Mouse (Mus musculus) granulocyte monocyte progenitor cell, adult 5-6 weeks (primary cell): ENCODE data around the gene Anxa10. TPM values are rescaled to one million over a fixed set of nuclear protein-coding genes. Genes with fewer than 3 reads are reported as not detected.

Experiments
- ATAC-seq: replicated peaks from 2 replicates; pipeline ENCODE4 v1.8.0; 2016; ENCODE audit warnings: mild to moderate bottlenecking, moderate TSS enrichment, inconsistent platforms; ENCODE audit not compliant: poor library complexity, severe bottlenecking
- total RNA-seq, 2 experiments: library from RNA; stranded (forward) in 1 of 2; stranded (reverse) in 1 of 2; fragments of 200-712, 200-1000 nt in 1 of 2; fragments of >200 nt in 1 of 2; fragmentation: Nextera tagmentation in 1 of 2; gene quantifications; 2 replicates each; pipeline ENCODE4 v1.2.3; 2014 to 2017

Anxa10 gene
- total RNA-seq (2014; fragmentation: Nextera tagmentation) (not detected in 2 replicates), total RNA-seq (2017) (not detected in 2 replicates)

DNA sequence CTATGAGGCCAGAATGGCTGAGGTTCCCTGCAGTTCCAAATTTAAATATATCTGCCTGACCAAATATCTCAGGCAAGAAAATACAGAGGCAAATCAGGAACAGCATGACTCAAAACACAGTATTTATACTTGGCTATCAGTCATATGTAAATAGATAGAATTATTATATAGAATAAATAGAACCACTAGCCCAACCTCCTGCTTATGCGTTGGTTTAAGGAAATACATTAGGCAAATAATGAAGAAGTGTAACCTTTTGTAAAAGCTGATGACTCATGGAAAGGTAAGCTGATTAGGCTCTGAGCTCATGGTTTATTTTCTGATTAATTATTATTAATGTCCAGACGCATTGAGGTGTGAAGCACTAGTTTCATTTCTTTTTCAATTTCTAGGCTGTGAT, at the start of gene Anxa10:
Anxa10 (minus strand) TSS at position 53 of the 400 bp plus-strand sequence.
- no peak for ATAC-seq

DNA sequence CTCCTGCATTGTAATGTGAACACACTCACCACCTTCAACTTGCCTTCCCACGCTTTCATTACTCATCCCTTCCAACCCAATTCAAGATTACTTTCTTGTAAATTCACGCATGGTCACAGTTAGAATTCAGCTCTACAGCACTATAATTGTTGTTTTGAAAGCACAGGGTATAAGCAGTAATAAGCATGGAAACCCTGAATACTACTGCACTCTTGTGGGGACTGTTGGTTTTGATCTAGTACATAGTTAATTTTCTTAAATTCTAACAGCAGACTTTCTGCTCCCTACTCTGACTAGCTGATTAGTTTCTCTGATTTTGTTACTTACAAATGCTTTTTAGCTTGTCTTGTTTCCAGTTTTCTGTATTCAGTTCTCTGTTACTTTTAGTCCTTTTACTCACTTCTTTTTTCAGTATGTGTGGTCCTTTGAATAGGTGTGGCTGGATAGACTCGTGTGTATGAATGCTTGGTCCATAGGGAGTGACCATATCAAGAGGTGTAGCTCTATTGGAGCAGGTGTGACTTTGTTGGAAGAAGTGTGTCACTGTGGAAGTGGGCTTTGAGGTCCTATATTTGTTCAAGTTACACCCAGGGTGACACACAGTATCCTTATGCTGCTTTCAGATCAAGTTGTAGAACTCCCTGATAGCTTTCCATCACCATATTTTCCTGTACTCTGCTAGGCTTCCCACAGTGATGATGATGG, 9.9 kb upstream of the Anxa10 start:
- ATAC-seq, result no peak

DNA sequence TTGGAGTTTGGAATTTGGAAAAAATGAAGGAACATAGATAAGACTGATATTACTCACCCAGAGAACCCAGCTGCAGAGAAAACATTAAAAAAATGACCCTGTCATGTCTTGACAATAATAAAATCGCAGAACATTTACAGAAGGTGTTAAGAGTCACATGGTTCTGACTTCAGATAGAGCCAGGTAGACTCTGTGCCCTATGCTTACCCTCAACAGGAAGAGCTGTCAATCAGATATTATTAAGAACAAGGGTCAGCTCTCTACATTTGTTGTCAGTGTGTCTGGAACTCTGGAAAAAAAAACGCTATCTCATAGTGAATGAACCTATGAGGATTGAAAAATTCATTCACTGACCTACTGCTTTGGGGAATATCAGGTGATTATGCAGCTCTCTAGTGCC, 25.7 kb downstream of the Anxa10 start:
- ATAC-seq, result no peak

DNA sequence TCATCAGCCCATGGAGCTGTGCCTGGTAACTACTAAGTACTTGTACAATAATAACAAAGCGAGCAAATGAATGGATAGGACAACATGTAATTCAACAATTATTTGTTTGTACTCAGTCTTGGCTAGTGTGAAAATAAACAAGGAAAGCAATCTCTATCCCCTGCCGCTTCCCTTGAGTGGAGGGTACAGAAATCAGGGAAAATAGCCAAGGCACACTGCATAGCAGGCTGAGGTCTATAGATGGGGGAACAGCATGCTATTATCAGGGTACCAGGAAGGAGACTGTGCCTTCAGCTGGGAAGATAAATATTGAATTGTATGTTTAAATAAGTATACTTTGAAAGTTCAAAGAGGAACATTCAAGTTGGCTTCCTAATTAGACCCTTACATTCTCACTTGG, 41.1 kb downstream of the Anxa10 start:
- ATAC-seq, result no peak

DNA sequence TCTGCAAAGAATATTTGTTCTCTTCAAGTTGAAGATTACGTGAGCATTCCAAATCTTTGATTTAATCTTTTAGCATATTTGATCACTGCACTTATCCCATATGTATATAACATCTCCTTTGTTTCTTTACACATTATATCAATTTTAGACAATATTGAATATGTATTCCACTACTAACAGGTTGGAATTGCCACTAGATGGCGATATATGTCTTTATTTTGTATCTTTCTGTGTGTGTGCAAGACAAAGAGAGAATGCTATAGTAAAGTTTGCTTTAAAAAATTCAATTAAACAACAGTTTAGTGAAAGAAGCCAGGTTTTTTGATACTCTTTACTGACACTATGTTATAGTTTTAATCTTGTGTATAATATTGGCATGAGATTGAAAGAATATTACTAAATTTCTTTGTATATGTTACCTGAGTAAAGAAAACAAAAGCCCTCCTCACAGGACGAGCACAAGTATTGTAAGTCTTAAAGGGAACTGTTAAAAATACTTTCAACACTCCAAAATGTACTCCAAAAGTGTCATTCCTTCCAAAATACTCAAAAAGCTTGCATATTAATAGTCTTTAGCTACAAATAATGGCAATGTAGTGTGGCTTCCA, 42.7 kb downstream of the Anxa10 start:
- no peak for ATAC-seq

DNA sequence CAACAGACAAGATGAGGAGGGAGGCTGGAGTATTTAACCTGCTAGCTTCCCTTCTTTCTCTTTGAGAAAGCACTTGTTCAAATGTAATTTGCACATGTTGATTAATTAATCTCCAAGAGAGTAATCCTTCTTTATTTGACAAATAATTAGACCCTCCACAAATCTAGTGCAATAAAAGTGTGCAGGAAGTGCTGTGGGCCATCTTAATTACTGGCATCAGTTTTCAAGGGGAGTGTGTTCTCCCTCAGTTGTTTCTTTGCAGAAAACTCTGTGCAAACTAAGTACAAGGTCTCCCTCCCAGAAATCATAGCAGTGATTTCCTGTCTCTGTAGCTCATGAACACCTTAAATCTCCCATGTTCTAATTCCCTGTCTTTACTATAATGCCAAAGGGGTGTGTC, 54.6 kb downstream of the Anxa10 start:
- ATAC-seq, result no peak

DNA sequence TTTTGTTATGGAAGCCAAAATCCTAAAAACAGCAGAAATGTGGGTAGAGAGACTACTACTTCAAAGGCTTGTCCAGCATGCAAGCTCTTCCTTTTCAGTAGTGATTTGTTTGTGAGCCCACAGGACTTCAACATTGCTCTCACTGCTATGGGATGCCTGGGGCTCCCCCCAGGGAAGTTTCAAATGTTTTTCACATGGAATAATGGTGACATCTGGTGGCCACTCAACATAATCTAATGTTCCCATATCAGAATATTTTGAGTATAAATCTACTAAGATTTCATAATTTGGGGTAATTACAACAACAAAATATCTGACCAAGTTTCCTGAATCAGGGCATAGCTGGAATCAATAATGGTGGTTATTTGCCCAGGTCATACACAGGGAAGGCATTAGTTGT, 62.6 kb downstream of the Anxa10 start:
- peak; percentile 50; the same call in 1 of the 2 replicates for ATAC-seq

DNA sequence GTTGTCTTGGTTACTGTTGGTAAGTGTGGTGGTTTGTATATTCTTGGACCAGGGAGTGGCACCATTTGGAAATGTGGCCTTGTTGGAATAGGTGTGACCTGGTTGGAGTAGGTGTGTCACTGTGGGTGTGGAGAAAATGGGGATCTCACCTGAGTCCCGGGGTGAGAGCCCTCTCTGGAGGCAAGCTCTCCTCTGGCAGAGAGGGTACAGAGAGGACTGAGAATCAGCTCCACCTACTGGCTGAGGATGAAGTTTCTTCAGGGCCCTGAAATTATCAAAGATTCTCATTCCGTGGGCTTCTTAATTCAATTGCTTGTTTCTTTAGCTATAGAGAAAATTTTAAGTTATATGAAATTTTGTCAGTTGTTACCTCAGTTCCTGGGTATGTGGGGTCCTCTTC, 76.1 kb downstream of the Anxa10 start:
- ATAC-seq, result peak; percentile 63

DNA sequence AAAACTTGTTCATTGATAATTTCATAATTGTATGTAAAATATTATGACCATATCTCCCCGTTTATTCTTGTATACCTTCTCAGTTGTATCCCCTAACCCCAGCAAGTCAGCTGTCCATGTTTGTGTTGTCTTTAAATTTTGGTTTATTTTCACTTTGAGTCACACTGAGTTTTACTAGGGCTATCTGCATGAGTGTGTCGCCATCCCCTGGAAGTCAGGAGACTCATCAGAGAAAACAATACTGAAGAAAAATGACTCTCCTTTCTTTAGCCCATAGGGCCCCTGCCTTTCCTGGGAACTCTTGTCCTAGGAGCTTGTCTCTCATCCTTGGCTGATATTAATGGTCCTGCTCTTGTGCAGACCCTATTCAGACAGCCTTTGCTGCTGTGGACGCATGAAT, 88.6 kb downstream of the Anxa10 start:
- ATAC-seq, result 0 out of 2 replicates have a peak, but pooled peaks have one; percentile 20

DNA sequence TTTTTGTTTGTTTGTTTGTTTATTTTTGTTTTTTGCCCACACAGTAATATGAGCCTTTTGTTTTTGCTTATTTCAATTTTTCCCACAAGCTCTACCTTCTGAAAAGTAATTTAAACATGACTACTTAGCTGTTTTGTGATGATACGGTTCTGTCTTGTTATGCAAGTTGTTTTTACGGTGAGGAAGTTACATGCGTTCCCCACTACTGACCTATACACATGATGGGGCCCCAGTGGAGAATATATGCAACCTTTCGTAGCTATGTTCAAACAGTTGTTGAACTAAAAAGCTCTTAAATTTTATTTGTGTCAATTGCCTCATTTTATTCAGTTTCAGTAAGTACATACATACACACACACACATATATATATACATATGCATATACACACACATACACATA, 108.4 kb downstream of the Anxa10 start:
- ATAC-seq, result peak; percentile 82

DNA sequence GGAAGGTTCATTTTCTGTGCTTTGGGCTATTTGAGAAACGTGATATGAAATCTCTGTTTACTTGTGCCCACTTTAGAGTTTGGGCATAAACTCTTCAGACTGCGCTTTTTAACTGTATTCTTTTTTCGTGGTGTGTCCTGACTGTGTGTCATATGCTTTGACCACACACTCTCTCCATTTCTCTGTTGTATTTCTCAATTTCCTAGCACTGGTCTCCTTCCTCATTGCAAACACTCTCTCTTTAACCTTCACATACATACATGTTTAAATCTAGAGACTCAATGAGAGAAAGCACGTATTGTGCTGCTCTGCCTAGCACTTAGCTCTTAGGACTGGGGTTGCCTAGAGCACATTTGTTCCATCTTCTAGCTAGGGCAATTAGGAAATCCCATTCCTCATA, 108.8 kb downstream of the Anxa10 start:
- ATAC-seq, result peak; percentile 98

Other genes with a start within 250 kb of the Anxa10 start
- not detected in 2 replicates for gene Palld, start 220.5 kb downstream of the Anxa10 start, total RNA-seq (2014; fragmentation: Nextera tagmentation)
- gene Palld, start 220.5 kb downstream of the Anxa10 start, total RNA-seq (2017), result not detected in 2 replicates
- 0.82 and 3.1 TPM in 2 replicates for gene Ddx60, start 195.1 kb downstream of the Anxa10 start, total RNA-seq (2014; fragmentation: Nextera tagmentation)
- gene Ddx60, start 195.1 kb downstream of the Anxa10 start, total RNA-seq (2017), result 3.3 and 4.7 TPM in 2 replicates